Comparison of ENCODE assay signal across 9 mouse cellular contexts in the genomic region with DNA sequence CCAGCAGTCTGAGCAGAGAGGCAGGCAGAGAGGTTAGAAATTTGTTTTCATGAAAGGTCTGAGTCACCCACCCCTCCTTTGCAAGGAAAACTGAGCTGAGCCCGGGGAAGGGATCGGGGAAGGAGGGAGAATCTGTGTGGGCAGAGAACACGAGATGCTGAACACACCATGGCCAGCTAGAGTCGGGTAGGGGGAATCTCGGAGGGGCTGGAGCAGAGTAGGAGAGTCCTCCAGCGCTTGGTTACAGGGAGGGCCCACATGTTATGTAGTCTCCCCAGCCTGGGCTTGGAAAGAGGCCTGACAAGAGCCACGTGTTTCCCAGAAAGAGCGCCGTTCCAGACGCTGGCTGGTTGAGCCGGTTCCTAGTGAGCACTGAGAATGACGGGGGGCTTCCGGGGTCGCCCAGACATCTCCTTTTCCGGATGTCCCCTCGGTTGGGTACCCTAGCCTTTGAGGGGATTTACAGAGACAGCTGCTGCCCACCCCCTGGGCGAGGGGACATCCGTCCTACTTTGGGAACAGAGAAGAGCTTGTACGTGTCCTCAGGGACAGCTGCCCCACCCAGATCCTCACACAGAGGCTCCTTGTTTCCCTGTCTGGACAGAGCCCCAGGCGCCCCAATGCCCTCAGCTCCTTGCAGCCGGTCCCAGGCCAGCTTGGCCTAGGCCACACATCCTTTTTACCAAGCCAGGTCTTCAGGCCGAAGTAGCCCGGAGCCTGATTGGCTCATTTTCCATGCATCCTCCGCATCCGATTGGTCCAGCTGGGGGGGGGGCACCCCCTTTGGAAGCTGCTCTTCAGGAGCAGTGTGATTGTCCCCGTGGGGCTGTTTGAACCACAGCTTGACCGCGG. TPM values are rescaled to one million over a fixed set of nuclear protein-coding genes. Genes with fewer than 3 reads are reported as not detected.
A peak's percentile ranks its signal among the peaks of the same experiment; 100 is the strongest.
DNase-seq lines count a peak whose midpoint lies in the region; ATAC-seq and TF ChIP-seq lines count a peak whose summit lies in the region.
"Had no signal": no experiment of that assay in that cellular context is flagged by ENCODE, and none has a peak within 500 bp of the region (broad histone marks: within the 10 kb centered on the region; RNA-seq: fewer than 3 reads in every experiment).

No protein-coding gene starts in this region.

- intact Hi-C loops in heart, adult 2 months (cut with DNase I): no loop called here
- intact Hi-C loops in left cerebral cortex, postnatal 25 days (cut with DNase I): no loop called here

- TF ChIP-seq EP300 in heart, adult 2 months (IDR thresholded peaks at IDR 0.05; ENCODE audit: insufficient read depth, low read depth, low read length): no peak

- H3K4me3 ChIP-seq in embryonic facial prominence, embryonic 13.5 days: peak overlapping the region; percentile 90
- H3K4me3 ChIP-seq in heart, adult 2 months: peak overlapping the region; percentile 28; the same call in 1 of the 2 replicates
- peak overlapping the region; percentile 15 for H3K4me3 ChIP-seq in myocyte

- H3K79me2 ChIP-seq in heart, adult 2 months (replicated peaks; ENCODE audit: control insufficient read depth, insufficient read depth, low read length): no peaks in the 10 kb centered on the region; the same call in 1 of the 2 replicates
- peaks cover 38% of the 10 kb centered on the region for H3K79me2 ChIP-seq in myocyte (ENCODE audit: control insufficient read depth, insufficient read depth)

- peaks cover 58% of the 10 kb centered on the region for H3K4me1 ChIP-seq in embryonic facial prominence, embryonic 13.5 days
- H3K4me1 ChIP-seq in heart, adult 2 months (ENCODE audit: control insufficient read depth, insufficient read depth, low read length): peaks cover 7% of the 10 kb centered on the region

- H3K27ac ChIP-seq in embryonic facial prominence, embryonic 13.5 days: peak overlapping the region; percentile 99
- peak overlapping the region; percentile 78 for H3K27ac ChIP-seq in heart, adult 2 months

- H3K36me3 ChIP-seq in embryonic facial prominence, embryonic 13.5 days: peaks cover 33% of the 10 kb centered on the region
- no peaks in the 10 kb centered on the region for H3K36me3 ChIP-seq in heart, adult 2 months (ENCODE audit: control insufficient read depth, insufficient read depth, low read length)
- H3K36me3 ChIP-seq in myocyte (ENCODE audit: control insufficient read depth, insufficient read depth): no peaks in the 10 kb centered on the region

- DNase-seq in cerebellum, adult 11 months: peak; percentile 31
- peak; percentile 72 to 76 for DNase-seq in heart, adult 2 months
- DNase-seq in kidney, adult 18-20 months: peak; percentile 39
- peak; percentile 66 to 82 for DNase-seq in left cerebral cortex, postnatal 25 days (ENCODE audit: low spot score in 2 of 2)
- DNase-seq in urinary bladder, postnatal 4 days (ENCODE audit: low spot score in 2 of 2): peak; percentile 66 to 68
- no peak for DNase-seq in spleen, postnatal 36 days (ENCODE audit: low spot score in 2 of 2)

- WGBS in embryonic facial prominence, embryonic 13.5 days: 3% methylated on average over 28 of the region's 28 CpGs
- WGBS in heart, adult 2 months: 41% methylated on average over 28 of the region's 28 CpGs

- H3K9me3 ChIP-seq in embryonic facial prominence, embryonic 13.5 days: no peaks in the 10 kb centered on the region

- no peak for TF ChIP-seq CTCF in heart, adult 2 months (IDR thresholded peaks at IDR 0.05)

- ATAC-seq in embryonic facial prominence, embryonic 13.5 days (ENCODE audit: insufficient number of reproducible peaks, insufficient read depth, low FRiP score, low TSS enrichment, low read depth): peak; percentile 70

- H3K27me3 ChIP-seq in embryonic facial prominence, embryonic 13.5 days: no peaks in the 10 kb centered on the region
- H3K27me3 ChIP-seq in heart, adult 2 months (ENCODE audit: control insufficient read depth, insufficient read depth, low read length): no peaks in the 10 kb centered on the region
- no peaks in the 10 kb centered on the region for H3K27me3 ChIP-seq in myocyte (ENCODE audit: control insufficient read depth, insufficient read depth, insufficient read length)

- peak overlapping the region; percentile 72 for H3K9ac ChIP-seq in embryonic facial prominence, embryonic 13.5 days
- H3K9ac ChIP-seq in heart, adult 2 months (ENCODE audit: low read depth, low read length): peak overlapping the region; percentile 33; the same call in 1 of the 2 replicates

- TF ChIP-seq POLR2A in heart, adult 2 months (IDR thresholded peaks at IDR 0.05; ENCODE audit: insufficient read depth, low read depth, low read length): peak; percentile 42; the same call in 1 of the 2 replicates
- TF ChIP-seq POLR2A in myocyte (IDR thresholded peaks at IDR 0.05; ENCODE audit: insufficient read length, low read depth): peak; percentile 81

- peak overlapping the region; percentile 90 for H3K4me2 ChIP-seq in embryonic facial prominence, embryonic 13.5 days
- H3K4me2 ChIP-seq in myocyte (ENCODE audit: low read depth): peak overlapping the region; percentile 94

- H3ac ChIP-seq in myocyte (ENCODE audit: control insufficient read depth, insufficient read length): no peak overlapping the region

TF ChIP-seq in myocyte, 11 proteins besides CTCF, POLR2A, EP300 and RAD21:
- TF ChIP-seq CEBPB (IDR thresholded peaks at IDR 0.05; ENCODE audit: insufficient read depth, poor library complexity, severe bottlenecking): no peak
- TF ChIP-seq USF1 (IDR thresholded peaks at IDR 0.05; ENCODE audit: low read depth): no peak
- no peak for TF ChIP-seq E2F4 (IDR thresholded peaks at IDR 0.05; ENCODE audit: insufficient read depth)
- TF ChIP-seq MAX (IDR thresholded peaks at IDR 0.05; ENCODE audit: low read depth): peak; percentile 15
- TF ChIP-seq MYOG (IDR thresholded peaks at IDR 0.05; ENCODE audit: control insufficient read depth in 1 of 3, insufficient read depth in 1 of 3, insufficient read length in 2 of 3, low read depth in 2 of 3): peak in 1 of 3 experiments; percentile 21
- no peak for TF ChIP-seq REST (IDR thresholded peaks at IDR 0.05; ENCODE audit: insufficient read depth, insufficient read length)
- TF ChIP-seq MYOD1 (IDR thresholded peaks at IDR 0.05; ENCODE audit: control insufficient read depth in 1 of 3, insufficient read length in 2 of 3, low read depth in 2 of 3): peak in 1 of 3 experiments; percentile 28
- no peak for TF ChIP-seq TCF12 (IDR thresholded peaks at IDR 0.05; ENCODE audit: insufficient read depth, poor library complexity, severe bottlenecking)
- TF ChIP-seq TCF3 (IDR thresholded peaks at IDR 0.05; ENCODE audit: insufficient read length, low read depth): no peak
- TF ChIP-seq SRF (IDR thresholded peaks at IDR 0.05; ENCODE audit: control insufficient read depth, insufficient read length, low read depth): no peak
- TF ChIP-seq POLR2AphosphoS2 (IDR thresholded peaks at IDR 0.05; ENCODE audit: insufficient read length, low read depth): peak; percentile 59

RNA-seq across cellular contexts. Expression of a gene that starts 4.2 kb away (rescaled TPM):
- 67.8 and 71.5 TPM in 2 replicates for polyA plus RNA-seq in embryonic facial prominence, embryonic 13.5 days (2015; fragmentation: Nextera tagmentation; extraction: Ambion mirVana)
- 1 to 10 TPM; 2.8 to 3.2 TPM for total RNA-seq in heart, adult 2 months (2021)
- 4.2 and 6.1 TPM in 2 replicates for polyA plus RNA-seq in heart, adult 2 months (2012; rRNA removed)
- 1 to 10 TPM; 2.2 to 2.8 TPM for total RNA-seq in left cerebral cortex, postnatal 25 days (2021)
- polyA plus RNA-seq in myocyte (2012; fragmentation: generic; extraction: Trizol): 5.5 TPM

RNA-seq across cellular contexts. Expression of a gene that starts 12.7 kb away (rescaled TPM):
- 102 and 109 TPM in 2 replicates for polyA plus RNA-seq in embryonic facial prominence, embryonic 13.5 days (2015; fragmentation: Nextera tagmentation; extraction: Ambion mirVana)
- total RNA-seq in heart, adult 2 months (2021): 10 to 100 TPM; 11.1 to 11.6 TPM
- 9.1 and 11.7 TPM in 2 replicates for polyA plus RNA-seq in heart, adult 2 months (2012; rRNA removed)
- total RNA-seq in left cerebral cortex, postnatal 25 days (2021): 10 to 100 TPM; 40.0 to 42.9 TPM
- polyA plus RNA-seq in myocyte (2012; fragmentation: generic; extraction: Trizol): 22.1 TPM

RNA-seq across cellular contexts. Expression of a gene that starts 30.2 kb away (rescaled TPM):
- 142 TPM in 2 replicates for polyA plus RNA-seq in embryonic facial prominence, embryonic 13.5 days (2015; fragmentation: Nextera tagmentation; extraction: Ambion mirVana)
- 100 to 1,000 TPM; 124 to 130 TPM for total RNA-seq in heart, adult 2 months (2021)
- polyA plus RNA-seq in heart, adult 2 months (2012; rRNA removed): 173 and 226 TPM in 2 replicates
- total RNA-seq in left cerebral cortex, postnatal 25 days (2021): 10 to 100 TPM; 61.5 to 64.2 TPM
- polyA plus RNA-seq in myocyte (2012; fragmentation: generic; extraction: Trizol): 110 TPM

RNA-seq across cellular contexts. Expression of a gene that starts 43.4 kb away (rescaled TPM):
- polyA plus RNA-seq in embryonic facial prominence, embryonic 13.5 days (2015; fragmentation: Nextera tagmentation; extraction: Ambion mirVana): 13.4 and 15.4 TPM in 2 replicates
- total RNA-seq in heart, adult 2 months (2021): 1 to 10 TPM; 7.6 to 9.2 TPM
- 12.4 and 15.3 TPM in 2 replicates for polyA plus RNA-seq in heart, adult 2 months (2012; rRNA removed)
- total RNA-seq in left cerebral cortex, postnatal 25 days (2021): 1 to 10 TPM; 3.3 to 3.5 TPM
- 0.06 TPM for polyA plus RNA-seq in myocyte (2012; fragmentation: generic; extraction: Trizol)

RNA-seq across cellular contexts. Expression of a gene that starts 56.8 kb away (rescaled TPM):
- polyA plus RNA-seq in embryonic facial prominence, embryonic 13.5 days (2015; fragmentation: Nextera tagmentation; extraction: Ambion mirVana): 0.27 and 2.6 TPM in 2 replicates
- total RNA-seq in heart, adult 2 months (2021): 1 to 10 TPM in 1 of 2 experiments, under 1 TPM in 1; 0.84 to 1.0 TPM
- 0.70 and 1.4 TPM in 2 replicates for polyA plus RNA-seq in heart, adult 2 months (2012; rRNA removed)
- total RNA-seq in left cerebral cortex, postnatal 25 days (2021): 1 to 10 TPM in 1 of 2 experiments, under 1 TPM in 1; 0.80 to 1.1 TPM
- 0.73 TPM for polyA plus RNA-seq in myocyte (2012; fragmentation: generic; extraction: Trizol)
- total RNA-seq: gastrocnemius, postnatal 4 days had no signal

Comparison
In these comparisons a context has a peak if more than half of its experiments do, and no peak if none do; other contexts are left out.
1. DNase-seq: peak in cerebellum, adult 11 months (single experiment), heart, adult 2 months (2 of 2), kidney, adult 18-20 months (single experiment), left cerebral cortex, postnatal 25 days (2 of 2) and urinary bladder, postnatal 4 days (2 of 2); none in spleen, postnatal 36 days (0 of 2).
2. H3K4me3 ChIP-seq: peak in every context shown above with its lines; median percentile 90 in embryonic facial prominence, embryonic 13.5 days; 28 in heart, adult 2 months; 15 in myocyte.